Mouse (Mus musculus): Measurements from ENCODE around the gene Grik4.

- TF ChIP-seq EP300 (optimal IDR thresholded peaks at IDR 0.05) (no peak), CTCF (IDR thresholded peaks at IDR 0.05; ENCODE audit: low read depth) (no peak)
These were observed 426.1 kb downstream of the Grik4 start for GRCm38 (mm10) chr9:42518163-42518562.

All from stomach, postnatal 0 days (tissue).